Mouse (Mus musculus): ENCODE data around the gene A030005K14Rik.

The A030005K14Rik gene

DNA sequence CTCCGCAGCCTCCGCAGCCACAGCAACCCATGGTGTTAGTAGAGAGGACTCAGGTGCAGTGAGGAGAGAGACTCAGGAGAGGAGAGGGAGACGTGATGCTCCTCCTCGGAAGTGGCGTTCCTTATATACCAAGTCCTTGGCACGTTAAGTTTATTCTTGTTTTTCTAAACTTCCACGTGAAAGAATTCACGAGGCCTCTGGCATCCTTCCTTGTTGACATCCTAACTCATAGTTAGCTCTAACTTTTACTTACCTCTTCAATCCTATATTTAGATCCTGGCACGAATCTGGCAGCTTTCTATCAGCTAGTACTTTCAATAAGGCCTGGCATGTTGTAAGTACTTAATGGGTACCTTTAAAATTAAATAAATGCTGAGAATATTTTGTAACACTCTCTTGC lies at the start of gene A030005K14Rik:
A030005K14Rik (minus strand) TSS at position 101 of the 400 bp plus-strand sequence.
- no peak for DNase-seq (ENCODE audit: low spot score in 2 of 2)

- DNase-seq (ENCODE audit: low spot score in 2 of 2): no peak
Measured at GRCm38 (mm10) chr1:83107410-83107978, 48.3 kb upstream of the A030005K14Rik start.

GRCm38 (mm10) chr1:83105464-83105863 lies 46.3 kb upstream of the A030005K14Rik start:
- no peak for DNase-seq (ENCODE audit: low spot score in 2 of 2)

GRCm38 (mm10) chr1:83101891-83102290 lies 42.7 kb upstream of the A030005K14Rik start:
- DNase-seq (ENCODE audit: low spot score in 2 of 2): no peak

DNA sequence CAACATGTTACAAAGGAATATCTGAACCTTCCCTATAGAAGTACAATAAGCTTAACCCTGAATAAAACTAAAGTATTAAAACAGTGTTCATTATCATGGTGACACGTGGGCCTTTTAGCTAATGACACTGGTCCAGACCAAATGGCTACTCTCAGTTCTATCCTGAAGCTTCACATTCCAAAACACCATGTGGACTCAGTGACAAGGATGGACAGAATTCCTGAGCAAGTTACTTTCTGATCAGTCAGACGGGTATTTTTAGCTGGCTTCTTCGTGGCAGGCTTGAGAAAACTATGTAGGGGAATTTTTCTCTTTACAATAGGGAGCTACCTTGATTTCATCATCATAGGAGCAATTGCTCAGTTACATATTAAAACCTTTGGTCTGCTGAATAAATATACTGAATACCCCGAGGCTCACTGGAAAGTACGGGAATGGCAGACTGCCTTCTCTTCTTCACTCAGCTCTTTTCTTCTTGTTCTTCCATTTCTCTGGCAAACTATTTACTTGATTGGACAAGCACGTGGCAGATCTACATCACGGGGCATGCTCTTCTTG lies 40.5 kb upstream of the A030005K14Rik start:
- no peak for DNase-seq (ENCODE audit: low spot score in 2 of 2)

- no peak for DNase-seq (ENCODE audit: low spot score in 2 of 2)
Measured at GRCm38 (mm10) chr1:83099160-83099559, 40.0 kb upstream of the A030005K14Rik start.

GRCm38 (mm10) chr1:83096935-83097334 lies 37.8 kb upstream of the A030005K14Rik start:
- DNase-seq (ENCODE audit: low spot score in 2 of 2): no peak

DNA sequence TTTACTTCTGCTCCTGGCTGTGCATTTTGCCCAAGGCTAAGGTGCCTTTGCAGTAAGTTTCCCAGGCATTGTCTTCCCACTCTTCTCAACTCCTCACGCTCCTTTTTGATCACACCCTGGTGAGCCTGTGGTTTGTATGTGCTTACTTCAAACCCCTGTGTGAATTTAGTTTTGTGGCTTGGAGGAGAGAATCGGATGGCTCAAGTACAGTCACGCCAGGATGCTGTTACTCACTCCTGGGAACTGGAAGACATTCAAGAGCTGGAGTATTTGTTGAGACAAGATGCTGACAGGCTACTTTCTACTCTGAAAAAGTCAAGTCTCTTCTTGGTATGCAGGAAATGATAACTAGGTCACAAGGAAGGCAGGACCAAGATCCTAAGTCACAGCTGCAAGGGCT lies 32.1 kb upstream of the A030005K14Rik start:
- DNase-seq (ENCODE audit: low spot score in 2 of 2): no peak

GRCm38 (mm10) chr1:83084790-83085189 lies 25.6 kb upstream of the A030005K14Rik start:
- DNase-seq (ENCODE audit: low spot score in 2 of 2): no peak

- no peak for DNase-seq (ENCODE audit: low spot score in 2 of 2)
Measured at GRCm38 (mm10) chr1:83077016-83077415, 17.8 kb upstream of the A030005K14Rik start.

DNA sequence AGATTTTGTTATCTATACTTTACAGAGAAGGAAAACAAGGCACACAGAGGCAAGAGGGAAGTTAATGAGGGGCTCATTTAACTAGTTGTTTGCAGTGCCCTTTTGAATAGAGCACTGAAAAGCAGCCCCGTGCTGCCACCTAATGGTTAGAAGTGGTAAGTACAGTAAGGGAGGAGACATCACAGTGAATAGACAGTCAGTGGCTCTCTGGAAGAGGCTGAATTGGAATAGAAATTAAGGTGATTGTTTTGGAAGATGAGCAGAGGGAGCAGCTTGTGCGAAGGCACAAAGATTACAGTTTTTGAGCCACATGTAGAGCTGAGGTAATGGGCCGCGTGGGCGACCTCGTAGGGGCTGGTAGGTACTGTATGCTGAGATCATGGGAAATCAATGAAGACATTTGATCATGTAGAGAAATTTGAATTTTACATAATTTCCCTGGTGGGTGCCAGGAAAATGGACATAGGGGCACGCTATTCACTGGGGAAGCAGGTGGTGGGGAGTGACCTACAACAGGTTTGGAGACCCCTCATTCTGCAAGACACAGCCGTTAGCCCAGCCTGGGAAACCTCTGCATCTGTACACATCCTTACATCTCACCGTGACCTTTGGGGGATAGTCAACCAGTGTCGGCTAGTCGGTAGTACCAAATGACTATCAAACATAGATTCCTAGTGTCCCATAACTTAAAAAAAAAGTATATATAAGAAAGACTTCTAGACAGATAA lies 17.2 kb upstream of the A030005K14Rik start:
- DNase-seq (ENCODE audit: low spot score in 2 of 2): no peak

DNA sequence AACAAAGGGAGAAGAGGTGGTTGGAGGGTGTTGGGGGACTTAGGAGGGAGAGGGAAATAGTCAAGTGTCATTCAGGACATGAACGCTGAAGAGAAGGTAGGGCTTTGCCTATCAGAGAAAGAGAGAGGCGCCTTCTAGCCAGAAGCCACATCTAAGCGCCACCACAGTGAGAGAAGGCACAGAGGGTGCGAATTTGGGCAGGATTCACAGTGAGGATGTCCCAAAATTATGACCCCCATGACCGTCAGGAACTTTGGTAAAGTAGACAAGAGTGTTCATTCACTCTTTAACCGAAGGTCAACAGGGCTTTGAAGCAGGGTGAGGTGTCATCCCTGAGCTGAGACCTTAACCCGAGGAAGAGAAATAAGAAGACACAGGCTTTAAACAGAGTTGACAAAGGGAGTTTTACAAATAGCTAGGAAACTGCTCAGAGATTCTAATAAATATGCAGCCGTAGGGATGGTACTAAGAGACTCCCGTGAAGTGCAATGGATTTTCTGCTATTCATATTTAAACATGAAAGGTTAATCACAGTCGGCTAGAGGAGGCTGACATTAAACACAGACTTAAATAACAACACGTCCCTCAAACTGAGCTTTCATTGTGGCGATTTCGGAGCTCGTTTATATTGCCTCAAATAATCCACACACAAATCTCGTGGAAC lies 16.5 kb upstream of the A030005K14Rik start:
- no peak for DNase-seq (ENCODE audit: low spot score in 2 of 2)

- DNase-seq (ENCODE audit: low spot score in 2 of 2): no peak
Measured at GRCm38 (mm10) chr1:83067205-83067604, 8.0 kb upstream of the A030005K14Rik start.

DNA sequence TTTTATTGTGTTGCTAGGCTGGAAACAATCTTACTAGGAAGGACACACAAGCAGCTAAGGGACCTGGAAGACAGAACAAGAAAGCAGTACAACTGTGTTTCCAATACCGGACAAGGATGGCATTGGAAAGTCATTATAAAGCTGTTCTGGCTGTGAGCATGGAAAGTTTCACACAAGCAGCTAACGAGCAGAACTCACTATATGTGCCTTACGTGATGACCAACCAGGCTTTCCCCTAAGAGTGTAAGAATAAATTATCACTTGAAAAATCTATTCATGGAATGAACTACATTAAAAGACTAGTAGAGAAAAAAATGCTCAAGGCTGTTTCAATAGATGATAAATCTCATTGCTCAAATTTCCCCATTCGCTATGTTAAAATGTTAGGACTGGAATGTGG lies 7.4 kb upstream of the A030005K14Rik start:
- DNase-seq (ENCODE audit: low spot score in 2 of 2): no peak

DNA sequence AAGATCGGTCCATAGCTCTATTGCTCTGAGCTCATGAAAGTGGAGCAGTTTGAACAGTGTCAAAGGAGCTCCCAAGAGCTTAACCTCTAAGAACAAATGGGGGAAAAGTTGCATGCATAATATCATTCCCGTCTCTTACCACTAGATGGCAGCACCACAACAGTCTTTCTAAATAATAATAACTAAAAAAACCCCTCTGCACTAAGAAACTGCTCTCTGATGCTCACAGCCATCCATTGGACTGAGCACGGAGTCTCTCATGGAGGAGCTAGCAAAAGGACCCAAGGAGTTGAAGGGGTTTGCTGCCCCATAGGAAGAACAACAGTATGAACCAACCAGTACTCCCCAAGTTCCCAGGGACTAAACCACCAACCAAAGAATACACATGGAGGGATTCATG lies 5.7 kb upstream of the A030005K14Rik start:
- no peak for DNase-seq (ENCODE audit: low spot score in 2 of 2)

DNA sequence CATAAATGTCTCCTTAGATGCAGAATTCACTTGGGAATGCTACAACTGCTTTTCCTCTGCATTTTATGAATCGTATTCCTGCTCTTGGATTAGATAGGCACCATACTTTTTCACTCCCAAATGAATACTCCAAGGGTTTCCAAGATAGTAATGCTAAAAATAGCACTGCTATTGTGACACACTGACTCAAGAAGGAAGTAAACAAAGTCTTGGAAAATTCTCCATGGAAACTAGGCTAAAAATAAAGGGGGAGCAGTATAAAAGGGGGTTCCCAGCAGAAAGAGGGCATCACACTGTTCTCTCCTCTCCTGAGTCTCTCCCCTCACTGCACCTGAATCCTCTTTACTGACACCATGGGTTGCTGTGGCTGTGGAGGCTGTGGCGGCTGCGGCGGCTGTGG lies 1.5 kb upstream of the A030005K14Rik start, which contains the start of gene Krtap28-13:
Krtap28-13 (plus strand) TSS at position 288 of the 400 bp plus-strand sequence.
- DNase-seq (ENCODE audit: low spot score in 2 of 2): no peak

GRCm38 (mm10) chr1:83058481-83058880 lies 697 bp downstream of the A030005K14Rik start:
- DNase-seq (ENCODE audit: low spot score in 2 of 2): no peak

DNA sequence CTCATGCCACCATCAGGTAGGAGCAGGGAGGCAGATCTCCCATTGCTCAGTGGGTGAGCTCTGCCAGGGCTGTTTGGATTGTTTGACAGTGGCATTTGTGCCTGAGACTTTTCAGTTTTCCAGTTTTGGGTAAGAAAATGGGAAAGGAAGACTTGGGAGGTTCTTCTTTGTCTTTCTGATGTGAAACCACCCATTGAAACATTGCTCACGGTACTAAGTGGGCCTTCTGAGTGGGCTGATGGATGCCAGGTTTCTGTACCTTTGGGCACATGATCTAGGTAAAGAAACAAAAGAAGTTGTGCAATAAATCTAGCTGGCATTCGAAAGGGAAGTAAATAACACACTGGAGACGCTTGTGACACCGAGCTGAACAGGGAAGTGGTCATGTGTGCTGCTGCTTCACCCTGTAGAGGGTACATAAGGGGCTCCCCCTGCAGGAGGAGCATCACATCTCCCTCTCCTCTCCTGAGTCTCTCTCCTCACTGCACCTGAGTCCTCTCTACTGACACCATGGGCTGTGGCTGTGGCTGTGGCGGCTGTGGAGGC lies 14.2 kb downstream of the A030005K14Rik start, which contains the start of gene Gm47969:
Gm47969 (plus strand) TSS at position 51 of the 546 bp plus-strand sequence.
- no peak for DNase-seq (ENCODE audit: low spot score in 2 of 2)

GRCm38 (mm10) chr1:83042380-83042779 lies 16.8 kb downstream of the A030005K14Rik start, which contains the start of gene Krtap28-10:
Gene Krtap28-10 (minus strand): TSS chr1:83042480.
- no peak for DNase-seq (ENCODE audit: low spot score in 2 of 2)

GRCm38 (mm10) chr1:83039080-83039479 lies 20.1 kb downstream of the A030005K14Rik start:
- DNase-seq (ENCODE audit: low spot score in 2 of 2): peak; percentile 10 to 12

DNA sequence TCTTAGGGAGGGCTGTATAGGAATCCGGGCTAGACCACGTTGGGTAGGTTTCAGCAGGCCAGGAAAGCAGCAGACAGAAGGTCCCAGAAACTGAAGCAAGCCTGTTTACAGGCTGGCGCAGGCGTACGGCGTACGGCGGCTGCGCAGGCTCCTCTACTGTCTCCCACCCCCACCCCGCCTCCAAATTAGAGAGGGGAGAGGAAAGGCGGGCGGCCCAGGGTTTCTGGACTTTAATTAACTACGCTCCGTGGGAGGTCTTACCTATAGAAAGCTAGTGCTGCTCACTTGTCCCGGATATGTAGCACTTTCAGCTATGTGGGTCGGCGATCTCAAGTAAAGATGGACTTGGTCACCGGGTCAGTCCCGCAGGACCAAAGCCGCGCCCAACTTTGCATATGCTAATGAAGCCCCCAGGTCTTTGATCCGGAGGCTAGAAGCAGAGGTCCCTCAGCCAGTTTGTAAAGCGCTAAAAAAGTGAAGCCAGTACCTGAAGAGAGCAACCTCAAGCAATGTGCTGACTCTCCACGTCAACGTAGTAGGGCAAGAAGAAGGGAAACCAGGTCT lies 21.0 kb downstream of the A030005K14Rik start, which contains the start of gene Slc19a3:
Slc19a3 (minus strand) TSS at position 340 of the 564 bp plus-strand sequence.
- peak; percentile 4 to 13 for DNase-seq (ENCODE audit: low spot score in 2 of 2)
